Mouse (Mus musculus): ENCODE results near the gene Rac3.

DNA sequence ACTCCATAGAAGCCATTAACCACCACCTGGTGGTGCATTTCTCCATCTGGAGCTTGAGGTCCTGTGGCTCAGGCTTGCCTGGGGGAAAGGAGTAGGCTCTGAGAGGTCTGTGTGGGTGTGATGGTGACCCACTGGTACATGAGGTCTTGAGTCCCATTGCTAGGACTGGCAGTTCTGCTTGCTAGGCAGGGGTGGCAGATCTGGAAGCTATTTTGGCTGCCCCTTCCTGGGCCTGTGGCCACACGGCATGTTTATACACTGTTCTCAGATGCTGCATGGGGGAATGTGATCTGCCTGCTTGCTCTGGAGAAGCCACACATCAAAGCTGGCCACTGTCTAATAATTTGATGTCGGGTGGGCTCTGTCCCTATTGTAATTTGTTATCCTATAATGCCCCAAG, 37.2 kb upstream of the Rac3 start:
- TF ChIP-seq CTCF (IDR thresholded peaks at IDR 0.05; ENCODE audit: extremely low read depth, insufficient read depth, low read length) (no peak), POLR2A (IDR thresholded peaks at IDR 0.05; ENCODE audit: extremely low read depth, insufficient read depth, low read length) (no peak)

All from cortical plate, adult 2 months (tissue).